Mouse (Mus musculus) heart, adult 2 months (tissue): ENCODE measurements at regions not wholly inside any gene's neighbourhood (a gene's known extent, or its start where the extent isn't known, plus 50 kb on each side); places are given as distances from the start of the nearest gene placed in this dataset.

Experiments
- CTCF ChIP-seq: fragments of 200-600 bp; IDR thresholded peaks from 2 replicates; pipeline ENCODE4 v1.8.1; 2022; ENCODE audit warnings: antibody characterized with exemption, mild to moderate bottlenecking, moderate library complexity
- EP300 ChIP-seq: fragments of 200-500 bp; IDR thresholded peaks from 2 replicates; pipeline ENCODE4 v1.6.1; 2011; ENCODE audit warnings: low read depth, low read length, control low read depth; ENCODE audit not compliant: insufficient read depth
- POLR2A ChIP-seq: fragments of 200-500 bp; IDR thresholded peaks from 2 replicates; pipeline ENCODE4 v1.6.1; 2011; ENCODE audit warnings: mild to moderate bottlenecking, low read depth, low read length, control low read depth; ENCODE audit not compliant: insufficient read depth

- TF ChIP-seq POLR2A (no peak), CTCF (no peak), EP300 (no peak)
These were observed 219.8 kb downstream of the Uaca start for GRCm38 (mm10) chr9:61014151-61014550.
